Mouse (Mus musculus): Measurements from ENCODE around the gene Tcp11. TPM values are rescaled to one million over a fixed set of nuclear protein-coding genes. Genes with fewer than 3 reads are reported as not detected.

The Tcp11 gene
- polyA plus RNA-seq, 1 experiment from 2014 or later: 2.0 TPM

Other genes starting within 250 kb of the Tcp11 start
- gene Snrpc, start 242.5 kb downstream of the Tcp11 start, polyA plus RNA-seq (2015; fragmentation: Nextera tagmentation; extraction: Ambion mirVana): 383 and 386 TPM in 2 replicates
- gene Uhrf1bp1, start 224.2 kb downstream of the Tcp11 start, polyA plus RNA-seq (2015; fragmentation: Nextera tagmentation; extraction: Ambion mirVana): 1.1 and 1.6 TPM in 2 replicates
- 14.5 and 16.8 TPM in 2 replicates for gene Anks1, start 171.3 kb downstream of the Tcp11 start, polyA plus RNA-seq (2015; fragmentation: Nextera tagmentation; extraction: Ambion mirVana)
- gene Taf11, start 170.8 kb downstream of the Tcp11 start, polyA plus RNA-seq (2015; fragmentation: Nextera tagmentation; extraction: Ambion mirVana): 60.6 and 61.5 TPM in 2 replicates
- 0.08 and 0.12 TPM in 2 replicates for gene Scube3, start 61.5 kb upstream of the Tcp11 start, polyA plus RNA-seq (2015; fragmentation: Nextera tagmentation; extraction: Ambion mirVana)
- gene Zfp523, start 96.5 kb upstream of the Tcp11 start, polyA plus RNA-seq (2015; fragmentation: Nextera tagmentation; extraction: Ambion mirVana): 15.0 and 17.8 TPM in 2 replicates
- gene Def6, start 127.1 kb upstream of the Tcp11 start, polyA plus RNA-seq (2015; fragmentation: Nextera tagmentation; extraction: Ambion mirVana): 201 and 234 TPM in 2 replicates
- 2.3 and 3.0 TPM in 2 replicates for gene Ppard, start 152.1 kb upstream of the Tcp11 start, polyA plus RNA-seq (2015; fragmentation: Nextera tagmentation; extraction: Ambion mirVana)
- gene Fance, start 232.9 kb upstream of the Tcp11 start, polyA plus RNA-seq (2015; fragmentation: Nextera tagmentation; extraction: Ambion mirVana): 20.7 and 27.6 TPM in 2 replicates
- gene Rpl10a, start 247.8 kb upstream of the Tcp11 start, polyA plus RNA-seq (2015; fragmentation: Nextera tagmentation; extraction: Ambion mirVana): 790 and 815 TPM in 2 replicates